Mouse (Mus musculus): Measurements from ENCODE around the gene Sort1. TPM values are rescaled to one million over a fixed set of nuclear protein-coding genes. Genes with fewer than 3 reads are reported as not detected.
A peak's percentile ranks its signal among the peaks of the same experiment; 100 is the strongest.

Sort1 gene
- polyA plus RNA-seq, 1 experiment from 2014 or later, result 16.6 TPM

DNA sequence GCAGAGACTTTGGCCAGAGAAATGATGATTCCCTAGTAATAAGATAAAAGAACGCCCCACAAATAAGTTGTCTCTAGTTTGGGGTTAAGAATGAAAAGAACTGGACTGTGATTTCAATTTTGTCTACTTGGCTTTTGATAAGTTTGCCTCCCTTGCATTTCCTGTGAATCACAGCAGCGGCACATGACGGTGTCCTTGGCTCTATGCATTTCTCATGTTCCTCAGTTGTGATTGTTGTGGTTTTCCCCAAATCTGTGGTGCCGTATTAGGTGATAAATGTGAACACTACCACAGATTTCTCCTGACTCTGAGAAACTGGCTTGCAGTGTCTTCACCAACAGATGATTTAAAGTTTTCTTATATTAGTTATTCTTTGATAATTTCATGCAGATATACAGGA, 38.3 kb downstream of the Sort1 start:
- H3K36me3 ChIP-seq (ENCODE audit: control insufficient read depth, insufficient read depth, low read length), result peaks cover 20% of the 10 kb centered on the region
- no peak overlapping the region for H3K27ac ChIP-seq (ENCODE audit: low read depth, low read length)
- H3K9me3 ChIP-seq (replicated peaks; ENCODE audit: control insufficient read depth, low read length), result no peaks in the 10 kb centered on the region
- H3K4me1 ChIP-seq (ENCODE audit: control insufficient read depth, insufficient read depth, low read length), result no peaks in the 10 kb centered on the region
- H3K4me2 ChIP-seq (ENCODE audit: low read length), result no peak overlapping the region
- WGBS, result 84% methylated on average over 4 of the region's 4 CpGs
- H3K4me3 ChIP-seq (ENCODE audit: low read depth, low read length), result no peak overlapping the region
- no peak overlapping the region for H3K9ac ChIP-seq (ENCODE audit: low read length)
- ATAC-seq, result no peak
- DNase-seq (ENCODE audit: low spot score), result no peak
- no peaks in the 10 kb centered on the region for H3K27me3 ChIP-seq (replicated peaks; ENCODE audit: control insufficient read depth, insufficient read depth, low read length)

DNA sequence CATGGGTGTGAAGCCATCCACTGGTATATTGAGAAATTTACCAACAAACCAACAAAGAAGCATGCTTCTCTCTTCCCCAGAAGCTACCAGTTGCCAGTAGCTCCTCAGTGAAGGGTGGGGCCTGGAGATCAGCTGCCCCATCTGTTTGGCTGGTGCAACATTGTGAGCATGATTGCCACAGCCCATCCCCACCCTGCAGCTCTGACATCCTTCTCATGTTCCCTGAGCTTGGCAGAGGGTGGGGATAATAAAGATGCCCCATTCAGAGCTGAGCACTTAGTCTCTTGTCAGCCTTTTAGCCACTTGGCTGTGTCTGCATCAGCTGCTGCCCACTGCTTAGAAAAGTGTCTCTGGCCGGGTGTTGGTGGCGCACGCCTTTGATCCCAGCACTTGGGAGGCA, 39.1 kb downstream of the Sort1 start:
- Histone ChIP-seq H3K9me3 (replicated peaks; ENCODE audit: control insufficient read depth, low read length) (no peaks in the 10 kb centered on the region), H3K4me3 (ENCODE audit: low read depth, low read length) (no peak overlapping the region), H3K4me2 (ENCODE audit: low read length) (no peak overlapping the region), H3K36me3 (ENCODE audit: control insufficient read depth, insufficient read depth, low read length) (peaks cover 25% of the 10 kb centered on the region), H3K27me3 (replicated peaks; ENCODE audit: control insufficient read depth, insufficient read depth, low read length) (no peaks in the 10 kb centered on the region), H3K27ac (ENCODE audit: low read depth, low read length) (no peak overlapping the region), H3K4me1 (ENCODE audit: control insufficient read depth, insufficient read depth, low read length) (0 out of 2 replicates have a peak, but pooled peaks cover 2% of the 10 kb centered on the region), H3K9ac (ENCODE audit: low read length) (no peak overlapping the region)
- no peak for ATAC-seq
- DNase-seq (ENCODE audit: low spot score), result peak; percentile 30
- 87% methylated on average over 3 of the region's 3 CpGs for WGBS

DNA sequence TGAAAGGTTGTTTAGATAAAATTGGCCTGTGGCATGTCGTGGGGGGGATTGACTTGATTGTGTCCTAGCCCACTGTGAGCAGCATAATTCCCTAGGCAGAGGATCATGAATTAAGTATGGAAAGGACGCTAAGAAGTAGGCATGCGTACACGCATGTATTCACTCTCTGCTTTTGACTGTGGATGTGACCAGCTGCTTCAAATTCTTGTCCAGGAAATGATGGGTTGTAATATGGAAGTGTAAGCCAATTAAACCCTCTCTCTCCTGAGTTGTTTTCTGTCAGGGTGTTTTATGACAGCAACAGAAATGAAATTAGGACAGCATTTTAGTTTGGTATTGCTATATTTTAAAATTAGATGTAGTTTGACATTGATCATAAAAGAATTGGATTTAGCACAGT, 41.0 kb downstream of the Sort1 start:
- WGBS, result 72% methylated on average over 4 of the region's 4 CpGs
- Histone ChIP-seq H3K4me3 (ENCODE audit: low read depth, low read length) (no peak overlapping the region), H3K9ac (ENCODE audit: low read length) (no peak overlapping the region), H3K4me2 (ENCODE audit: low read length) (no peak overlapping the region), H3K27ac (ENCODE audit: low read depth, low read length) (peak overlapping the region; percentile 23; the same call in 1 of the 2 replicates), H3K9me3 (replicated peaks; ENCODE audit: control insufficient read depth, low read length) (no peaks in the 10 kb centered on the region), H3K4me1 (ENCODE audit: control insufficient read depth, insufficient read depth, low read length) (0 out of 2 replicates have a peak, but pooled peaks cover 2% of the 10 kb centered on the region), H3K36me3 (ENCODE audit: control insufficient read depth, insufficient read depth, low read length) (peaks cover 31% of the 10 kb centered on the region), H3K27me3 (replicated peaks; ENCODE audit: control insufficient read depth, insufficient read depth, low read length) (no peaks in the 10 kb centered on the region)
- peak; percentile 39 for DNase-seq (ENCODE audit: low spot score)
- ATAC-seq, result no peak

DNA sequence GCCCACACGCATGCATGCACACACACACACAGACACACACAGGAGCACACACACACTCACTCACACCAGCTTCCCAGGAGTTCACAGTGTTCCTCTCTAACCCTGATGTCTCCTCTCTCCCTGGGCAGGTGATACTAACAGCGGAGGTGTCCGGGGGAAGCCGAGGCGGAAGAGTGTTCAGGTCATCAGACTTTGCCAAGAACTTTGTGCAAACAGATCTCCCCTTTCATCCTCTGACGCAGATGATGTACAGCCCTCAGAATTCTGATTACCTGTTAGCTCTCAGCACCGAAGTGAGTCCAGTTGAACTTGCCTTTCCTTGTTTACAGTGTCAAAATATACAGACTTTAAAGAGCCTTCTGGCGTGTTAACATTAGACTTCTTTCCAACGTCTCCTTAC, 41.6 kb downstream of the Sort1 start:
- no peak overlapping the region for H3K27ac ChIP-seq (ENCODE audit: low read depth, low read length)
- H3K4me2 ChIP-seq (ENCODE audit: low read length), result no peak overlapping the region
- ATAC-seq, result no peak
- H3K9me3 ChIP-seq (replicated peaks; ENCODE audit: control insufficient read depth, low read length), result no peaks in the 10 kb centered on the region
- 91% methylated on average over 9 of the region's 9 CpGs for WGBS
- no peak overlapping the region for H3K4me3 ChIP-seq (ENCODE audit: low read depth, low read length)
- 0 out of 2 replicates have a peak, but pooled peaks cover 2% of the 10 kb centered on the region for H3K4me1 ChIP-seq (ENCODE audit: control insufficient read depth, insufficient read depth, low read length)
- H3K9ac ChIP-seq (ENCODE audit: low read length), result no peak overlapping the region
- H3K27me3 ChIP-seq (replicated peaks; ENCODE audit: control insufficient read depth, insufficient read depth, low read length), result no peaks in the 10 kb centered on the region
- H3K36me3 ChIP-seq (ENCODE audit: control insufficient read depth, insufficient read depth, low read length), result peaks cover 38% of the 10 kb centered on the region
- DNase-seq (ENCODE audit: low spot score), result no peak

DNA sequence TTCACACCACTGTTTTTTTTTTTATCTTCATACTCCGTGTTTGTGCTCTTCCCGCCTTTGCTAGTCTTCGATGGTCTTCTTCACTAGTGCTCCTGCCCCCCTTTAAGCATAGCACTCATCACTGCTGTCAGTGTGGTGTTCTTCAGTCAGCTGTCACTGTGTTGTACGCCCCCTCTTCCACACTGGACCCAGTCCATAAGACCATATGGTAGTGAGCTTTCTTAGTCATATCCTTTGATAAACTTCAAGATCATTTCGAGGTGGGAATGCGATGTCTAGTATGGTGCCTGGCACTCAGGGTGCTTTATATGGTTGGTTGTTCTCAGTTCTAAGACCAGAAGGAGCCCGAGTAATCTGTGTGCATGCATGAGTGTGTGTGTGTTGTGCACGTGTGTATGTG, 43.4 kb downstream of the Sort1 start:
- H3K4me1 ChIP-seq (ENCODE audit: control insufficient read depth, insufficient read depth, low read length), result 0 out of 2 replicates have a peak, but pooled peaks cover 2% of the 10 kb centered on the region
- H3K27me3 ChIP-seq (replicated peaks; ENCODE audit: control insufficient read depth, insufficient read depth, low read length), result no peaks in the 10 kb centered on the region
- ATAC-seq (peak; percentile 73), DNase-seq (ENCODE audit: low spot score) (peak; percentile 62)
- H3K27ac ChIP-seq (ENCODE audit: low read depth, low read length), result peak overlapping the region; percentile 92
- no peak overlapping the region for H3K4me3 ChIP-seq (ENCODE audit: low read depth, low read length)
- no peak overlapping the region for H3K9ac ChIP-seq (ENCODE audit: low read length)
- H3K4me2 ChIP-seq (ENCODE audit: low read length), result no peak overlapping the region
- H3K9me3 ChIP-seq (replicated peaks; ENCODE audit: control insufficient read depth, low read length), result no peaks in the 10 kb centered on the region
- 77% methylated on average over 8 of the region's 8 CpGs for WGBS
- H3K36me3 ChIP-seq (ENCODE audit: control insufficient read depth, insufficient read depth, low read length), result peaks cover 52% of the 10 kb centered on the region

DNA sequence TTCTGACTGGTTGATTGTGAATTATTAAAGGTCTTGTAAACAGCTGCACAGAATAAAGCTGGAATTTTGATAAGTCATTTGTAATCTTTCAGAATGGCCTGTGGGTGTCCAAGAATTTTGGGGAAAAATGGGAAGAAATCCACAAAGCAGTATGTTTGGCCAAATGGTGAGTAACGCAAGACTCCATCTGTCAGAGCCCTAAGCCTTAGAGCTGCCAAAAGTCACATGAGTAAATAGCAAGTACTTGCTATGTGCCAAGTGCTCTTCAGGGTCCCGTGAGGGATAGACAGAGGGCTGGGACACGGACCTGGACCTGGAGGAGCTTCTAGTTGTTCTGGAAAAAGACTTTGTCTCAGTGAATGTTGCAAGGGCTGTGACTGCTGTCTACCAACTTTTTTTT, 44.0 kb downstream of the Sort1 start:
- no peak overlapping the region for H3K4me3 ChIP-seq (ENCODE audit: low read depth, low read length)
- H3K36me3 ChIP-seq (ENCODE audit: control insufficient read depth, insufficient read depth, low read length), result peaks cover 58% of the 10 kb centered on the region
- ATAC-seq, result peak; percentile 60; the same call in 1 of the 2 replicates
- 57% methylated on average over 3 of the region's 3 CpGs for WGBS
- no peak overlapping the region for H3K9ac ChIP-seq (ENCODE audit: low read length)
- H3K27ac ChIP-seq (ENCODE audit: low read depth, low read length), result peak overlapping the region; percentile 92
- DNase-seq (ENCODE audit: low spot score), result peak; percentile 61
- no peak overlapping the region for H3K4me2 ChIP-seq (ENCODE audit: low read length)
- H3K4me1 ChIP-seq (ENCODE audit: control insufficient read depth, insufficient read depth, low read length), result 0 out of 2 replicates have a peak, but pooled peaks cover 2% of the 10 kb centered on the region
- no peaks in the 10 kb centered on the region for H3K27me3 ChIP-seq (replicated peaks; ENCODE audit: control insufficient read depth, insufficient read depth, low read length)
- H3K9me3 ChIP-seq (replicated peaks; ENCODE audit: control insufficient read depth, low read length), result no peaks in the 10 kb centered on the region

DNA sequence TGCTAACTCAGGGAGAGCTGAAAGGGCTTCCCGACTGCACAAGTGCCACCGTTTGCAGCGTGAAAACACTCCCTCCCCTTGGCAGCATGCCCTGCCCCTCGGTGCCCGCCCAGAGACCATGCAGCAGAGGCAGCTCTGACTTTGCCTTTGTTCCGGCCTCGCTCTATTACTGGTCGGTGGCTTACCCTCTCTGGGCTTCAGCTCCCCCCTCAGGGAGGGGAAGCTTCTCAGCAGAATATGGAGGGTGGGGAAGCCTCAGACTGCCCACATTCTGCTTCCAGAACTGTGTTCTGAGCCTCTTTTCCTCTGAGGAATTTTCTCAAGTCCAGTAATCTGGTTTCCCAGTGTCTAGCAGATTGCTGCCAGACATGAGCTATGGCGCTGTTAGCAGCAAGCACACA, 44.6 kb downstream of the Sort1 start:
- 25% methylated on average over 9 of the region's 9 CpGs for WGBS
- Histone ChIP-seq H3K27ac (ENCODE audit: low read depth, low read length) (peak overlapping the region; percentile 92), H3K4me3 (ENCODE audit: low read depth, low read length) (no peak overlapping the region), H3K36me3 (ENCODE audit: control insufficient read depth, insufficient read depth, low read length) (peaks cover 61% of the 10 kb centered on the region), H3K4me1 (ENCODE audit: control insufficient read depth, insufficient read depth, low read length) (0 out of 2 replicates have a peak, but pooled peaks cover 2% of the 10 kb centered on the region), H3K9me3 (replicated peaks; ENCODE audit: control insufficient read depth, low read length) (no peaks in the 10 kb centered on the region), H3K9ac (ENCODE audit: low read length) (0 out of 2 replicates have a peak overlapping the region, but pooled peaks have one; percentile 37), H3K27me3 (replicated peaks; ENCODE audit: control insufficient read depth, insufficient read depth, low read length) (no peaks in the 10 kb centered on the region), H3K4me2 (ENCODE audit: low read length) (no peak overlapping the region)
- peak; percentile 82 for DNase-seq (ENCODE audit: low spot score)
- ATAC-seq, result peak; percentile 86

DNA sequence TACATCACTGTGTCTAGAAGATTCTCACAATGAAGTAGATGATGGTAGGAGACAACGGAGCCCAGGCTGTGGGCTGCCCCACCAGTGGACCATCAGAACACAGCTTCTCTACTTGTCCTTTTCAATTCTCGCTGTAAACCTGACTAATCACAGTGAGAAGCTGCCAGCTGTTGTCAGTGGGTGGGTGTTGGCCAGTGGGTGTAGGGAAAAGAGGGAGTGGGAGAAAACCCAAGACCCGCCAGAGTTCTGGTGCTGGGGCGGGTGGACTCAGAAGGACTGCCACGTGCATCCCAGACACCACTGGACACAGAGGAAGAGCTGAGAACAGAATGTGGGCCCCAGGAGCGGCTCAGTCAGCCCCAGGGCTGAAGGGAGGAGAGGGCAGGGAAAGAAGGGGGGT, 46.9 kb downstream of the Sort1 start:
- 95% methylated on average over 6 of the region's 6 CpGs for WGBS
- Histone ChIP-seq H3K36me3 (ENCODE audit: control insufficient read depth, insufficient read depth, low read length) (peaks cover 66% of the 10 kb centered on the region), H3K9ac (ENCODE audit: low read length) (no peak overlapping the region), H3K27me3 (replicated peaks; ENCODE audit: control insufficient read depth, insufficient read depth, low read length) (no peaks in the 10 kb centered on the region), H3K27ac (ENCODE audit: low read depth, low read length) (no peak overlapping the region; the same call in 1 of the 2 replicates), H3K9me3 (replicated peaks; ENCODE audit: control insufficient read depth, low read length) (no peaks in the 10 kb centered on the region), H3K4me3 (ENCODE audit: low read depth, low read length) (no peak overlapping the region), H3K4me2 (ENCODE audit: low read length) (no peak overlapping the region), H3K4me1 (ENCODE audit: control insufficient read depth, insufficient read depth, low read length) (0 out of 2 replicates have a peak, but pooled peaks cover 2% of the 10 kb centered on the region)
- ATAC-seq, result no peak
- DNase-seq (ENCODE audit: low spot score), result no peak

DNA sequence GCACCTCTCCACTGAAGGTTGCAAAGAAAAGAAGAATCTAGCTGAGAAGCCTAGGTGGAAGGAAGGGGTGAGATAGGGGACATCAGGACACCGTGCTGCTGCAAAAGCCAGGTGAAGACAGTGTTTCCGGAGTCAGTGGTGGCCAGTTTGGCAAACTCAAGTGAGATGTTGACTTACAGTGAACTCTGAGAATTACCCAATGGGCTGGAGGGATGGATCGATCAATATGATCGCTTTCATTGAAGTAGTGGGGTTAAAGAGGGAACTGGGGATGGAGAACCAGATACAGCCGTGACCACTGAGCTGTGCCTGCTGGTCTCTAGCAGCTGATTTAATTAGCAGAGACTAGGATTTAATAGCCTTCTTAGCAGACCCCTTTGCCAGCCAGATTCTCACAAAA, 53.0 kb downstream of the Sort1 start:
- Histone ChIP-seq H3K9ac (ENCODE audit: low read length) (no peak overlapping the region), H3K27me3 (replicated peaks; ENCODE audit: control insufficient read depth, insufficient read depth, low read length) (no peaks in the 10 kb centered on the region), H3K36me3 (ENCODE audit: control insufficient read depth, insufficient read depth, low read length) (peaks cover 77% of the 10 kb centered on the region), H3K27ac (ENCODE audit: low read depth, low read length) (no peak overlapping the region), H3K4me2 (ENCODE audit: low read length) (no peak overlapping the region), H3K9me3 (replicated peaks; ENCODE audit: control insufficient read depth, low read length) (no peaks in the 10 kb centered on the region), H3K4me3 (ENCODE audit: low read depth, low read length) (no peak overlapping the region), H3K4me1 (ENCODE audit: control insufficient read depth, insufficient read depth, low read length) (no peaks in the 10 kb centered on the region)
- DNase-seq (ENCODE audit: low spot score), result no peak
- ATAC-seq, result no peak
- WGBS, result 93% methylated on average over 5 of the region's 5 CpGs

Measured in forebrain, embryonic 14.5 days (tissue).